Mouse (Mus musculus) retina, adult 2 months (tissue): ENCODE measurements around the gene Mast1.

ENCODE experiments used
- DNase-seq: peaks from one replicate; pipeline ENCODE4 v3.0.0-alpha.2; 2012; ENCODE audit warnings: low read depth, low spot score

The Mast1 gene

GRCm38 (mm10) chr8:84973803-84974542 lies 36.8 kb upstream of the Mast1 start:
- DNase-seq: no peak

DNA sequence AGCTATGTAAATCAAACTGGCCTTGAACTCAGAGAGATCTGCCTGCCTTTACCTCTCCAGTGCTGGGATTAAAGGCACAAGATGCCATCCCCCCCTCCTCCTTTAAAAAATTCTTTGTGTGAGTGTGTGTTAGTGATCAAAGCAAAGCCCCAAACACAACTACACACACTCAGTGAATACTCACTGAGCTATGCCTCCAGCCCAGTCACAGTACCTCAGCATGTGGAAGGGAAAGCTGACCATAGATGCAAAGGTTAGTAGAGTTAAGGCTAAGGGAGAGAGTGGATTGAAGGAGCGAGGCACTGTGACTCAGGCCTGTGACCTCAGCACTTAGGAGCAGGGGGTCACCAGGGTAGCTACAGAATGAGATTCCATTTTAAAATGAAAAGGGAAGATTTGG lies 35.9 kb upstream of the Mast1 start:
- DNase-seq: no peak

- no peak for DNase-seq
Measured at GRCm38 (mm10) chr8:84970913-84971312, 33.8 kb upstream of the Mast1 start.

- DNase-seq: no peak
Measured at GRCm38 (mm10) chr8:84970135-84970790, 33.1 kb upstream of the Mast1 start.

DNA sequence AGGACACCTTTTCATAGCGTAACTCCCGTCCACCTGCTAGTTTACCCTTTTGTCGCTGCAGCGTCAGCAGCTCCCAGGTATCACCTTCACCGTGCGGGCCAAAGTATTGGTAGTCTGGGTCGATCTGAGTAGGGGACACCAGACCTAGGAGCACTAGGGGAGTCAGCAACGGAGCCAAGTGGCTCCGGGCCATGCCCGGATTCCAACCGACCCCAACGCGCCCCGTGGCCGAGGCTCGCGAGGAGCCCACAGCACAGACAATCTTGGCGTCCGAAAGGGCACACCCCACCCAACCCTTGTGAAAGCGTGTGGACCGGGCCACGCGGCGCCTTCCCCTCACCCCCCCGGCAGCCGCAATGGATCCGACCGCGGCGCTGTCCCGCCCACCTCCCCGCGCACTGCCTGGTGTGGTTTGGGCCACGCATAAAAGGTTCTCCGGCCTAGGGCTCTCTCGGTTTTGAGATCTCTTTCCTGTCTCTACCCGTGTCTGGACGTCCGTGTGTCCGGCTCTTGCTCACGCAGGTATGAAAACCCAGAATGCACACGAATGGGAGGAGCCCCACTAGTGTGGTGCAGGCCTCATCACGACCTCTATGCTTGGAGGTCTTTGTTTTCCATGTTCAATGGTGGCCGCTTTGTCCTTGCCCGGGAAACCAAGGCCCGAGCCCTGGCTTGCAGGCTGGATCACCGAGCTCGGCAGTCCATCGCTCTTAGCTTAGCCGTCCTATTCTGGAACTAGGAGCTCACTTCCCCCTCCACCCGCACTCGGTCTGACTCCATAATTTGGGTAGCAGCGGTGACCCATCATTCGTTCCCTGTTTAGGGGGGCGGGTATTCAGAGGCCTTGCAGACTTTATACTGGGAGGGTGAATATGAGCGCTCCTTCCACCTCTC lies 32.3 kb upstream of the Mast1 start, which contains the start of the genes Gm49661, Prdx2 and Rnaseh2a:
Gene Gm49661 (minus strand): TSS at position 193 of the 894 bp plus-strand sequence.
Gene Prdx2 (plus strand): TSS at position 347 of the 894 bp plus-strand sequence.
Gene Rnaseh2a (minus strand): TSS at position 527 of the 894 bp plus-strand sequence.
- DNase-seq: no peak

- no peak for DNase-seq
Measured at GRCm38 (mm10) chr8:84968650-84969049, 31.5 kb upstream of the Mast1 start.

GRCm38 (mm10) chr8:84967532-84968304 lies 30.6 kb upstream of the Mast1 start:
- DNase-seq: no peak

DNA sequence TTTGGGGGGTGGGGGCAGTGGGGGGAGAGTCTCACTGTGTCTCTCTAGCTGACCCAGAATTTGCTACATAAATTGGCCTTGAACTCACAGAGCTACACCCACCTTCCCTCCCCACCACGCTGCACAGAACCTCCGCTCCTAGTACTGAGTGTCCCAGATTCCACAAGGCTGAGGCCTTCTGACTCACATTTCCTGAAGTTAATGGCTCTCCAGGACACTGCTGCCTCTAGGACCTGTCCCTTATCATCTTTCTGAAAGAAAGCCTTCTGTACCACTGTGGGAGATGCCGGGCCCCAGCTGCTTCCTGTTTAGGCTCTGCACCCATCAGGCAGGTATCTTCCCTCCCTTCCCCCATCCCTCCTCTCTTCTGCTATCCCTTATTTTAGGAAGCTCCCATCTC lies 29.4 kb upstream of the Mast1 start:
- no peak for DNase-seq

DNA sequence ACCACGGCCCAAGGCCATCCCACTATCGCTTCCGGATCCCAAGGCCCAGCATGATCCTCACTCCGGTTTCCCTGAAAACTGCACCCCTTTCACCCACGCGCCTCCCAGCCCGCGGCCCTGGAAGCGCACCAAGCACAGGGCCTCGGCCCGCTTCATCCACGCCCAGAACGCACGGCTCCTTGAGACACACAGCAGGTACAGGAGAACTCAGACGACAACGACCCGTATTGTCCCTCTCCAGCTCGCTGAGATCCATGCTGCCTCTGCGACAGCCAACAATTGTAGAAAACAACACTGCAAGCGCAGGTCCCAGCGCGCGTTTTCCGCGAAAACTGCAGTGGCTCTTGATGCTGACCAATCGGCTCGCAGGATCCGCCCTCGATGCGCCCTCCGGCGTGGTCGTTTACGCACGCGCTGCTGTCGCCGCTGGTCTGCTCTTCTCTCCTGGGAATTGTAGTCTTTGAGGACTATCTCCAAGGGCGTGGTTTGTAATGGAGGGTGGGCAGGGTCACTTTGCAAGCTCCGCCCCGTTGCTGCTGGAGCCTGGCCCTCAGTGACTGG lies 28.7 kb upstream of the Mast1 start:
- DNase-seq: no peak

GRCm38 (mm10) chr8:84963952-84964351 lies 26.8 kb upstream of the Mast1 start:
- DNase-seq: no peak

- DNase-seq: no peak
Measured at GRCm38 (mm10) chr8:84959811-84960210, 22.7 kb upstream of the Mast1 start.

- no peak for DNase-seq
Measured at GRCm38 (mm10) chr8:84956768-84957167, 19.6 kb upstream of the Mast1 start.

- no peak for DNase-seq
Measured at GRCm38 (mm10) chr8:84952612-84953255, 15.6 kb upstream of the Mast1 start.

DNA sequence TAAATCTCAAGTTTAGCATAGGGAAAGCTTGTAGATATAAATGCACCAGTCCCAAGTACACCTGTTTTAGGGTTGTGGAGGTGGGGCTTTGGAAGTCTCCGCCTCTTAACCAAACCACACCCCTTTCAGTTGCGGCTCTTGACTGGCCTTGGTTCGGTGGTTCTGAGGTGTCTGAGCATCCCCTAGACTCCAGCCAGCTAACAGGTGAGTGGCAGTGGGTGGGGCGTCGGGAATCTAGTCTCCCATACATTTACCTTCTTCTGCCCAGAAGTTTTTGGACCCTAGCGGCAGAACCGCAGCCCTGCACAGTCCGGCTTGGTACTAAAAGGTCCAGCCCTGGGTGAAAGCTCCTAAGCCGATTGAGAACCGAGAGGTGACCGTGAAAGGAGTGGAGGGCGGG lies 12.6 kb upstream of the Mast1 start:
- DNase-seq: no peak

GRCm38 (mm10) chr8:84947241-84947545 lies 10.0 kb upstream of the Mast1 start:
- no peak for DNase-seq

DNA sequence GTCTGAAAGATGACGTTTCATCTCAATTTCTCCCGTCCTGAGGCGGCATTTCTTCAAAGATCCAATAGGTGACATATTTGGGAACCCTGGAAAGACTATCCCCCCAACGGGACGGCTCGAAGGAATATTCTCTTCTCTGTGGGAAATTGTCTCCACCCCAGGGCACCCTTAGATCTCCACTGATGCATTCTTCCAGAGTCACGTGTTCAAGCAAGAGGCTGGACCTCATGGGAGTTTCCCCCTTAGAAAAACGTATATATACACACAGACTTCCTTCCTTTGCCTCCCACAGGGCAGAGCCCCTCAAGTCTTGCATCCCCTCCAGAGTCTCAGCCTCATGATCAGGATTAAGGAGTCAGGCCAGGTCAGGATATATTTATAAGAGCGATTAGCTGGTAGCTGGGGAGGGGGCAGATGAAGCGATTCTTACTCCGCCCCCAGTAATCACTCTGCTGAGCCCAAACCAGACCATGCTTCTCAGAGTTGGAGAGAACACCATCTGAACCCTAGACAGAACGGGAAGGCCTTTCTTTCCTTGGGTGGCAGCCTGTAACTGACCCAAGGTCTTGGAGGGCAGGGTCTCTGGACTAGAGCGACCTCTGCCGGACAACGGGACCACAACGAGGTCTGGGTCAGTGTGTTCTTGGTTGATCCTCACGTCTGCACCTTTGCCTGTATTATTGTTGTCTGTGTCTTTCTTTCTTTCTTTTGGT lies 9.5 kb upstream of the Mast1 start, which contains the start of gene Rtbdn:
Gene Rtbdn (plus strand): TSS at position 464 of the 713 bp plus-strand sequence.
- peak; percentile 79 for DNase-seq

DNA sequence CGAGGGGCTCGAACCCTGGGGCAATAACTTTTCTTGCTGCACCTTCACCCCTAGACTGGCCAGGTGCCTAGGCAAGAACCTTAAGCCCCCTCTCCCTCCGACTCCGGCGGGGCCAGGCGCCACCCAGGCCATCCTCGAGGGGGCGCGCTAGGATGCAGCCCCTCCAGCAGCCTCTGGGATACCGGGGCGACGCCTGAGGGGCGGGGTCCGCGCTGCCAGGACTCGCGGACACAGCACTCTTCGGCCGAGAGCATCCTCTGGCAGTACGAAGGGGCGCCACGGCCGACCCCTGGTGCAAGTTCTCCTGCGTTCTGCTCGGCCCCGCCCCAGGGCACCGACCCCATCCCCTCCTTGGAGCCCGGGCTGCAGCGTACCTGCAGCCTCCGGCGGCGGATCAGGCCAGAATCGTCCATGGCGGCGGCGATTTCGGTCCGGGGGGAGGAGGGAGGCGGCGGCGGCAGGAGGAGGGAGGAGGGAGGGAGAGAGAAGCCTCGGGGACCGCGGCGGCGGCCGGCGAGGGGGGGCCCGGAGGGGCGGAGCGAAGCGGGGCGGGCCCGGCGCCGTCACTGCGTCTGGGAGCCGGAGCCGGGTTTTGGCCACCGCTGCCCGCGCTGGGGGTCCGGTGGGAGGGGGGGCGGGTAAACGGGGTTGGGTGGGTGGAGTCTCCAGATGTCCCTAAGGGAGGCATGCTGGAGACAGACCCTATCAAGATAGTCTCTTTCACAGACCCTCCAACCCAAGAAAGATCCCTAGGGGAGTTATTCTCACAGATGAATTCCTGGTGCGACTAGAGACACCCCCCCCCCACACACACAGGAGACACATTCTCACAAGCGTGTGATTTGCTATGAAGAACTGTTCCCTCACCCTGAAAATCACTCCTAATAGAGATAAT lies 8.7 kb upstream of the Mast1 start:
- no peak for DNase-seq

- no peak for DNase-seq
Measured at GRCm38 (mm10) chr8:84945235-84945632, 8.1 kb upstream of the Mast1 start.
